Mouse (Mus musculus): ENCODE data around the gene Twist1. TPM values are rescaled to one million over a fixed set of nuclear protein-coding genes. Genes with fewer than 3 reads are reported as not detected.

Gene Twist1
- polyA plus RNA-seq (2015; fragmentation: Nextera tagmentation; extraction: Ambion mirVana): 4.5 and 9.0 TPM in 2 replicates

DNA sequence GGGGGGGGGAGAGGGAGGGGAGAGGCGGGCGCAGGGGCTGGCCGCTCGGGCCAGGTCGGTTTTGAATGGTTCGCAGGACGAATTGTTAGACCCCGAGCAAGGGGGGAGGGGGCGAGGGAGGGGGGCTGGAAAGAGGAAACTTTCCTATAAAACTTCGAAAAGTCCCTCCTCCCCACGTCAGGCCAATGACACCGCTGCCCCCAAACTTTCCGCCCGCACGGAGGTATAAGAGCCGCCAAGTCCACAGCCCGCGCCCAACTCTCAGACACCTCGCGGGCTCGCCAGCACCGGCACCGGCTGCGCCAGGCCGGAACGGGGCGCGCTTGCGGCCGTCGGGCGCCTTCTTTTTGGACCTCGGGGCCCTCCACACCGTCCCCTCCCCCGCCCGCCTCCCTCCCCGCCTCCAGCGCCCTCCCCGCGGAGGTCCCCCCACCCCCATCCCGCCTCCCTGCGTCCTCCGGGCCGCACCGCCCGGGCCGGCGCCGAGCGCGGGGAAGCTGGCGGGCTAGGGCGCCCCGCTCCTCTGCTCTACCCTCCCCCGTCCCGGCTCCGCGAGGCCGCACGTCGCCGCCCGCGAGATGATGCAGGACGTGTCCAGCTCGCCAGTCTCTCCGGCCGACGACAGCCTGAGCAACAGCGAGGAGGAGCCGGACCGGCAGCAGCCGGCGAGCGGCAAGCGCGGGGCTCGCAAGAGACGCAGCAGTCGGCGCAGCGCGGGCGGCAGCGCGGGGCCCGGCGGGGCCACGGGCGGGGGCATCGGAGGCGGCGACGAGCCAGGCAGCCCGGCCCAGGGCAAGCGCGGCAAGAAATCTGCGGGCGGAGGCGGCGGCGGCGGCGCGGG lies at the start of gene Twist1:
Twist1 (plus strand) TSS at position 272 of the 841 bp plus-strand sequence.

DNA sequence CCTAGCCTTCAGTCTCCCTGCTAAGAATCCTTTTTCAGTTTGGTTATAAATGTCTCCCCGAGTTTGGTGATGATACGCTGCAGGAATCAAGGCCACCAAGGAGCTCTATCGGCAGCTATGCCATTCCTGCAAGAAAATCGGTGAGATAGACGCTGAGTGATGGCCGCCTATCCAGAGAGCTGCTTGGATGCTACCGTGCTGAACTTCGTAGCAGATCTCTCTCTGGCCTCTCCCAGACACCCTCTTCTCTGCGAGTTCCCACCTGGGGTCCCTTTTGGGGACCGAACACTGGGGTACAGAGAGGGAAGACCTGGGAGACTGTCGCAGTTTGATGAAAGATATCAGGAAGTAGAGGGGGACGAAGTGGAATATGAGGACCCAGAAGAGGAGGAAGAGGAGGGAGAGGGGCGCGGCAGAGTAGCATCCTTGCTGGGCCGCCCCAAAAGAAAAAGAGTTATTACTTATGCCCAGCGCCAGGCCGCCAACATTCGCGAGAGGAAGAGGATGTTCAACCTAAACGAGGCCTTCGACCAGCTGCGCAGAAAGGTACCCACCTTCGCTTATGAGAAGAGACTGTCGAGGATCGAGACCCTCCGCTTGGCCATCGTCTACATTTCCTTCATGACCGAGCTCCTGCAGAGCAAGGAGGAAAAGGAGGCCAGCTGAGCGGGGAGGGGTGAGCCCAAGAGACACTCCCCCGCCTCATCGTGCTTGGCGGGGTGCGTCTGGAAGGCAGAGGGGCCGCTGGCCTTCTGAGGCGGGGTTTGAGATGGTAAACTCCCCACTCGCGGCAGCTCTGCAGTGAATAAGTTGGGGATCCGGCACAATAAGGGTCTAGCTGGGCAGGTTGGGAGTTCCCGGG lies 28.9 kb upstream of the Twist1 start, which contains the start of gene Ferd3l:
Ferd3l (plus strand) TSS at position 95 of the 862 bp plus-strand sequence.

Other genes with a start within 250 kb of the Twist1 start
- gene Ferd3l, start 29.2 kb upstream of the Twist1 start, polyA plus RNA-seq (2015; fragmentation: Nextera tagmentation; extraction: Ambion mirVana): not detected in 2 replicates

All from skeletal muscle tissue, postnatal 0 days (tissue).